ENCODE assay signal across 21 mouse cellular contexts in the genomic region with DNA sequence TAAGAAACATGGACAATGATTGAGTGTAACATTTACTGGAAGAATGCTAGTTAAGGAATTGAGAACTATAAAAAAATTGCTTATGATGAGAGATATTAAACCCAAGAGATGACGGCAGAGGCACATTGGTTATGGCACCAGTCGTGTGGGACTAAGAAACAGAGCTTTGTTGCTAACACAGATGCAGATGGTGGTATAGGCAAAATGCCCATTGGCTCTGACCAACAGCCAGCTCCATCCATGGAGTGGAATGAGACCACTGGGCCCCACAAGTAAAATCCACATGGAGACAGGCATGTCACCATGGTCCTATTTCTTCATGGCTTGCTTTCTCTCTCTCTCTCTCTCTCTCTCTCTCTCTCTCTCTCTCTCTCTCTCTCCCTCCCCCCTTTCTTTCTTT.
A peak's percentile ranks its signal among the peaks of the same experiment; 100 is the strongest.
DNase-seq lines count a peak whose midpoint lies in the region.
"Had no signal": no experiment of that assay in that cellular context is flagged by ENCODE, and none has a peak within 500 bp of the region (broad histone marks: within the 10 kb centered on the region; RNA-seq: fewer than 3 reads in every experiment).

No protein-coding gene starts in this region.

- DNase-seq in heart, adult 11 months = peak; percentile 56
- DNase-seq in heart, postnatal 36 days = no peak
- peak; percentile 34 for DNase-seq in layer of hippocampus, adult 9-11 months
- no peak for DNase-seq in layer of hippocampus, adult 18-20 months (ENCODE audit: low spot score in 2 of 2)
- peak; percentile 23 for DNase-seq in testis, postnatal 10 days (ENCODE audit: low spot score)
- no peak for DNase-seq in testis, postnatal 14 days (ENCODE audit: low spot score)
- no peak for DNase-seq in urinary bladder, postnatal 14 days (ENCODE audit: low spot score)
- DNase-seq: adrenal gland, adult 2 months; adrenal gland, postnatal 36 days; B cell, adult 2 months; cerebellum, adult 8-10 months; gastrocnemius, adult 2 months; gastrocnemius, postnatal 36 days; kidney, adult 8-10 months; liver, embryonic 13.5 days; lung, adult 2 months; lung, postnatal 14 days; midbrain, embryonic 14.5 days; right cerebral cortex, postnatal 25 days; thymus, adult 2 months; thymus, postnatal 36 days had no signal

- intact Hi-C loops in heart, postnatal 36 days (cut with DNase I) = no loop called here

Comparison
In these comparisons a context has a peak if more than half of its experiments do, and no peak if none do; other contexts are left out.
1. DNase-seq: peak in heart, adult 11 months (single experiment), layer of hippocampus, adult 9-11 months (single experiment) and testis, postnatal 10 days (single experiment); none in heart, postnatal 36 days (0 of 2), layer of hippocampus, adult 18-20 months (0 of 2), testis, postnatal 14 days (single experiment) and urinary bladder, postnatal 14 days (single experiment).